Mouse (Mus musculus): Measurements from ENCODE around the gene Cilp. TPM values are rescaled to one million over a fixed set of nuclear protein-coding genes. Genes with fewer than 3 reads are reported as not detected.

Gene Cilp
- polyA plus RNA-seq, 1 experiment from 2014 or later, result not detected

GRCm38 (mm10) chr9:65306672-65307071, 41.7 kb downstream of the Cilp start:
- Histone ChIP-seq H3K27me3 (ENCODE audit: poor library complexity, severe bottlenecking) (no peaks in the 10 kb centered on the region), H3K9me3 (no peaks in the 10 kb centered on the region), H3K36me3 (replicated peaks) (peaks cover 85% of the 10 kb centered on the region), H3K27ac (no peak overlapping the region), H3K4me3 (no peak overlapping the region), H3K4me1 (no peaks in the 10 kb centered on the region)
- no peak for DNase-seq (ENCODE audit: extremely low spot score, low spot score)
- 96% methylated on average over 2 of the region's 2 CpGs for WGBS

- Histone ChIP-seq H3K4me3 (no peak overlapping the region), H3K27ac (no peak overlapping the region), H3K9me3 (no peaks in the 10 kb centered on the region), H3K27me3 (ENCODE audit: poor library complexity, severe bottlenecking) (no peaks in the 10 kb centered on the region), H3K36me3 (replicated peaks) (peaks cover 85% of the 10 kb centered on the region), H3K4me1 (no peaks in the 10 kb centered on the region)
- no peak for DNase-seq (ENCODE audit: extremely low spot score, low spot score)
- 82% methylated on average over 1 of the region's 1 CpGs for WGBS
Measured at GRCm38 (mm10) chr9:65308011-65308410, 43.0 kb downstream of the Cilp start.

- peaks cover 75% of the 10 kb centered on the region for H3K36me3 ChIP-seq (replicated peaks)
- H3K9me3 ChIP-seq, result no peaks in the 10 kb centered on the region
- WGBS, result 97% methylated on average over 4 of the region's 4 CpGs
- no peaks in the 10 kb centered on the region for H3K27me3 ChIP-seq (ENCODE audit: poor library complexity, severe bottlenecking)
- no peak overlapping the region for H3K27ac ChIP-seq
- no peaks in the 10 kb centered on the region for H3K4me1 ChIP-seq
- DNase-seq (ENCODE audit: extremely low spot score, low spot score), result peak; percentile 22
- H3K4me3 ChIP-seq, result no peak overlapping the region
Measured at GRCm38 (mm10) chr9:65312669-65313357, 47.8 kb downstream of the Cilp start.

GRCm38 (mm10) chr9:65313846-65314245, 48.9 kb downstream of the Cilp start:
- no peaks in the 10 kb centered on the region for H3K4me1 ChIP-seq
- no peaks in the 10 kb centered on the region for H3K9me3 ChIP-seq
- no peak overlapping the region for H3K4me3 ChIP-seq
- no peaks in the 10 kb centered on the region for H3K27me3 ChIP-seq (ENCODE audit: poor library complexity, severe bottlenecking)
- no peak for DNase-seq (ENCODE audit: extremely low spot score, low spot score)
- peaks cover 76% of the 10 kb centered on the region for H3K36me3 ChIP-seq (replicated peaks)
- no peak overlapping the region for H3K27ac ChIP-seq
- 98% methylated on average over 1 of the region's 1 CpGs for WGBS

GRCm38 (mm10) chr9:65322255-65322900, 57.4 kb downstream of the Cilp start:
- Histone ChIP-seq H3K4me1 (no peaks in the 10 kb centered on the region), H3K4me3 (no peak overlapping the region), H3K36me3 (replicated peaks) (peaks cover 89% of the 10 kb centered on the region), H3K27ac (no peak overlapping the region), H3K27me3 (ENCODE audit: poor library complexity, severe bottlenecking) (no peaks in the 10 kb centered on the region), H3K9me3 (no peaks in the 10 kb centered on the region)
- DNase-seq (ENCODE audit: extremely low spot score, low spot score), result no peak
- 94% methylated on average over 11 of the region's 11 CpGs for WGBS

GRCm38 (mm10) chr9:65325971-65326370, 61.0 kb downstream of the Cilp start:
- H3K4me1 ChIP-seq, result no peaks in the 10 kb centered on the region
- no peak for DNase-seq (ENCODE audit: extremely low spot score, low spot score)
- peaks cover 95% of the 10 kb centered on the region for H3K36me3 ChIP-seq (replicated peaks)

GRCm38 (mm10) chr9:65327371-65327770, 62.4 kb downstream of the Cilp start:
- no peaks in the 10 kb centered on the region for H3K4me1 ChIP-seq
- peaks cover 94% of the 10 kb centered on the region for H3K36me3 ChIP-seq (replicated peaks)
- H3K27me3 ChIP-seq (ENCODE audit: poor library complexity, severe bottlenecking), result no peaks in the 10 kb centered on the region
- 93% methylated on average over 2 of the region's 2 CpGs for WGBS
- H3K4me3 ChIP-seq, result no peak overlapping the region
- no peak for DNase-seq (ENCODE audit: extremely low spot score, low spot score)
- H3K27ac ChIP-seq, result no peak overlapping the region
- H3K9me3 ChIP-seq, result no peaks in the 10 kb centered on the region

More at GRCm38 (mm10) chr9:65325971-65326370, 61.0 kb downstream of the Cilp start:
- no peak overlapping the region for H3K4me3 ChIP-seq
- no peaks in the 10 kb centered on the region for H3K9me3 ChIP-seq
- no peak overlapping the region for H3K27ac ChIP-seq
- H3K27me3 ChIP-seq (ENCODE audit: poor library complexity, severe bottlenecking), result no peaks in the 10 kb centered on the region

Other genes with a start within 250 kb of the Cilp start
- gene Hacd3, start 243.5 kb upstream of the Cilp start, polyA plus RNA-seq (2016; fragmentation: Nextera tagmentation; extraction: Ambion mirVana), result 105 and 112 TPM in 2 replicates
- gene Dpp8, start 232.8 kb upstream of the Cilp start, polyA plus RNA-seq (2016; fragmentation: Nextera tagmentation; extraction: Ambion mirVana), result 39.1 and 46.7 TPM in 2 replicates
- gene Igdcc4, start 163.7 kb upstream of the Cilp start, polyA plus RNA-seq (2016; fragmentation: Nextera tagmentation; extraction: Ambion mirVana), result 7.7 and 8.0 TPM in 2 replicates
- gene Igdcc3, start 124.0 kb upstream of the Cilp start, polyA plus RNA-seq (2016; fragmentation: Nextera tagmentation; extraction: Ambion mirVana), result 208 and 246 TPM in 2 replicates
- gene Parp16, start 69.8 kb upstream of the Cilp start, polyA plus RNA-seq (2016; fragmentation: Nextera tagmentation; extraction: Ambion mirVana), result 7.0 and 8.5 TPM in 2 replicates
- 42.6 and 46.7 TPM in 2 replicates for gene Clpx, start 29.1 kb downstream of the Cilp start, polyA plus RNA-seq (2016; fragmentation: Nextera tagmentation; extraction: Ambion mirVana)
- 8.2 and 9.3 TPM in 2 replicates for gene Pdcd7, start 80.9 kb downstream of the Cilp start, polyA plus RNA-seq (2016; fragmentation: Nextera tagmentation; extraction: Ambion mirVana)
- 0.42 and 0.65 TPM in 2 replicates for gene Ubap1l, start 95.9 kb downstream of the Cilp start, polyA plus RNA-seq (2016; fragmentation: Nextera tagmentation; extraction: Ambion mirVana)
- gene Kbtbd13, start 126.5 kb downstream of the Cilp start, polyA plus RNA-seq (2016; fragmentation: Nextera tagmentation; extraction: Ambion mirVana), result 0.66 and 0.85 TPM in 2 replicates
- gene Rasl12, start 133.3 kb downstream of the Cilp start, polyA plus RNA-seq (2016; fragmentation: Nextera tagmentation; extraction: Ambion mirVana), result 6.3 and 7.2 TPM in 2 replicates
- not detected in 2 replicates for gene Slc51b, start 157.8 kb downstream of the Cilp start, polyA plus RNA-seq (2016; fragmentation: Nextera tagmentation; extraction: Ambion mirVana)
- gene Mtfmt, start 170.6 kb downstream of the Cilp start, polyA plus RNA-seq (2016; fragmentation: Nextera tagmentation; extraction: Ambion mirVana), result 20.5 and 21.5 TPM in 2 replicates
- 93.8 TPM in 2 replicates for gene Spg21, start 195.8 kb downstream of the Cilp start, polyA plus RNA-seq (2016; fragmentation: Nextera tagmentation; extraction: Ambion mirVana)

Measured in forebrain, embryonic 10.5 days (tissue).